Mouse (Mus musculus): ENCODE results near the gene Swap70. TPM values are rescaled to one million over a fixed set of nuclear protein-coding genes. Genes with fewer than 3 reads are reported as not detected.

Gene Swap70
- polyA plus RNA-seq, 1 experiment from 2014 or later: 7.4 TPM

GRCm38 (mm10) chr7:110315352-110315751, 93.8 kb downstream of the Swap70 start:
- H3K4me3 ChIP-seq (ENCODE audit: low read depth, low read length): no peak overlapping the region
- no peaks in the 10 kb centered on the region for H3K4me1 ChIP-seq (ENCODE audit: control insufficient read depth, low read depth, low read length)
- no peak overlapping the region for H3K9ac ChIP-seq (ENCODE audit: low read depth, low read length)
- no peak overlapping the region for H3K4me2 ChIP-seq (ENCODE audit: low read depth, low read length)
- ATAC-seq (ENCODE audit: low read depth): no peak
- peaks cover 2% of the 10 kb centered on the region for H3K36me3 ChIP-seq (ENCODE audit: control insufficient read depth, insufficient read depth)
- no peaks in the 10 kb centered on the region for H3K27me3 ChIP-seq (ENCODE audit: control insufficient read depth, insufficient read depth, low read depth, low read length)
- H3K27ac ChIP-seq (ENCODE audit: low read length): no peak overlapping the region
- 63% methylated on average over 1 of the region's 1 CpGs for WGBS (ENCODE audit: insufficient replicate concordance)
- H3K9me3 ChIP-seq (replicated peaks; ENCODE audit: control insufficient read depth, low read length): no peaks in the 10 kb centered on the region

- Histone ChIP-seq H3K4me3 (ENCODE audit: low read depth, low read length) (no peak overlapping the region), H3K27me3 (ENCODE audit: control insufficient read depth, insufficient read depth, low read depth, low read length) (no peaks in the 10 kb centered on the region), H3K9ac (ENCODE audit: low read depth, low read length) (no peak overlapping the region), H3K27ac (ENCODE audit: low read length) (no peak overlapping the region), H3K4me1 (ENCODE audit: control insufficient read depth, low read depth, low read length) (no peaks in the 10 kb centered on the region), H3K4me2 (ENCODE audit: low read depth, low read length) (no peak overlapping the region), H3K9me3 (replicated peaks; ENCODE audit: control insufficient read depth, low read length) (no peaks in the 10 kb centered on the region), H3K36me3 (ENCODE audit: control insufficient read depth, insufficient read depth) (no peaks in the 10 kb centered on the region; the same call in 1 of the 2 replicates)
- no peak for ATAC-seq (ENCODE audit: low read depth)
- 68% methylated on average over 4 of the region's 4 CpGs for WGBS (ENCODE audit: insufficient replicate concordance)
These were observed 95.9 kb downstream of the Swap70 start for GRCm38 (mm10) chr7:110317412-110317811.

GRCm38 (mm10) chr7:110318971-110319519, 97.5 kb downstream of the Swap70 start:
- WGBS (ENCODE audit: insufficient replicate concordance): 43% methylated on average over 6 of the region's 6 CpGs
- H3K4me2 ChIP-seq (ENCODE audit: low read depth, low read length): no peak overlapping the region
- no peaks in the 10 kb centered on the region for H3K9me3 ChIP-seq (replicated peaks; ENCODE audit: control insufficient read depth, low read length)
- no peak overlapping the region for H3K27ac ChIP-seq (ENCODE audit: low read length)
- no peaks in the 10 kb centered on the region for H3K4me1 ChIP-seq (ENCODE audit: control insufficient read depth, low read depth, low read length)
- H3K9ac ChIP-seq (ENCODE audit: low read depth, low read length): no peak overlapping the region
- no peaks in the 10 kb centered on the region; the same call in 1 of the 2 replicates for H3K36me3 ChIP-seq (ENCODE audit: control insufficient read depth, insufficient read depth)
- ATAC-seq (ENCODE audit: low read depth): no peak
- no peaks in the 10 kb centered on the region for H3K27me3 ChIP-seq (ENCODE audit: control insufficient read depth, insufficient read depth, low read depth, low read length)
- H3K4me3 ChIP-seq (ENCODE audit: low read depth, low read length): no peak overlapping the region

GRCm38 (mm10) chr7:110321106-110321505, 99.6 kb downstream of the Swap70 start:
- no peak for ATAC-seq (ENCODE audit: low read depth)
- H3K27ac ChIP-seq (ENCODE audit: low read length): no peak overlapping the region
- no peak overlapping the region for H3K9ac ChIP-seq (ENCODE audit: low read depth, low read length)
- peaks cover 3% of the 10 kb centered on the region for H3K36me3 ChIP-seq (ENCODE audit: control insufficient read depth, insufficient read depth)
- 59% methylated on average over 5 of the region's 5 CpGs for WGBS (ENCODE audit: insufficient replicate concordance)
- H3K4me1 ChIP-seq (ENCODE audit: control insufficient read depth, low read depth, low read length): no peaks in the 10 kb centered on the region
- no peak overlapping the region for H3K4me3 ChIP-seq (ENCODE audit: low read depth, low read length)
- no peaks in the 10 kb centered on the region for H3K27me3 ChIP-seq (ENCODE audit: control insufficient read depth, insufficient read depth, low read depth, low read length)
- H3K9me3 ChIP-seq (replicated peaks; ENCODE audit: control insufficient read depth, low read length): no peaks in the 10 kb centered on the region
- H3K4me2 ChIP-seq (ENCODE audit: low read depth, low read length): no peak overlapping the region

- Histone ChIP-seq H3K4me2 (ENCODE audit: low read depth, low read length) (no peak overlapping the region), H3K27ac (ENCODE audit: low read length) (no peak overlapping the region), H3K4me3 (ENCODE audit: low read depth, low read length) (no peak overlapping the region), H3K36me3 (ENCODE audit: control insufficient read depth, insufficient read depth) (peaks cover 3% of the 10 kb centered on the region), H3K27me3 (ENCODE audit: control insufficient read depth, insufficient read depth, low read depth, low read length) (no peaks in the 10 kb centered on the region), H3K4me1 (ENCODE audit: control insufficient read depth, low read depth, low read length) (no peaks in the 10 kb centered on the region), H3K9ac (ENCODE audit: low read depth, low read length) (no peak overlapping the region), H3K9me3 (replicated peaks; ENCODE audit: control insufficient read depth, low read length) (no peaks in the 10 kb centered on the region)
- 71% methylated on average over 1 of the region's 1 CpGs for WGBS (ENCODE audit: insufficient replicate concordance)
- ATAC-seq (ENCODE audit: low read depth): no peak
These were observed 103.3 kb downstream of the Swap70 start for GRCm38 (mm10) chr7:110324852-110325251.

GRCm38 (mm10) chr7:110325381-110326110, 104.0 kb downstream of the Swap70 start:
- 73% methylated on average over 5 of the region's 5 CpGs for WGBS (ENCODE audit: insufficient replicate concordance)
- Histone ChIP-seq H3K4me2 (ENCODE audit: low read depth, low read length) (no peak overlapping the region), H3K27ac (ENCODE audit: low read length) (no peak overlapping the region), H3K9ac (ENCODE audit: low read depth, low read length) (no peak overlapping the region), H3K4me1 (ENCODE audit: control insufficient read depth, low read depth, low read length) (no peaks in the 10 kb centered on the region), H3K36me3 (ENCODE audit: control insufficient read depth, insufficient read depth) (peaks cover 3% of the 10 kb centered on the region), H3K27me3 (ENCODE audit: control insufficient read depth, insufficient read depth, low read depth, low read length) (no peaks in the 10 kb centered on the region), H3K4me3 (ENCODE audit: low read depth, low read length) (no peak overlapping the region), H3K9me3 (replicated peaks; ENCODE audit: control insufficient read depth, low read length) (no peaks in the 10 kb centered on the region)
- no peak for ATAC-seq (ENCODE audit: low read depth)

Other genes with a start within 250 kb of the Swap70 start
- gene Tmem41b, start 234.8 kb upstream of the Swap70 start, polyA plus RNA-seq (2015; fragmentation: Nextera tagmentation; extraction: Ambion mirVana): 25.0 and 26.4 TPM in 2 replicates
- gene Ipo7, start 203.4 kb upstream of the Swap70 start, polyA plus RNA-seq (2015; fragmentation: Nextera tagmentation; extraction: Ambion mirVana): 18.8 and 21.2 TPM in 2 replicates
- 9.4 and 10.3 TPM in 2 replicates for gene Zfp143, start 160.5 kb upstream of the Swap70 start, polyA plus RNA-seq (2015; fragmentation: Nextera tagmentation; extraction: Ambion mirVana)
- gene Wee1, start 99.7 kb upstream of the Swap70 start, polyA plus RNA-seq (2015; fragmentation: Nextera tagmentation; extraction: Ambion mirVana): 6.5 and 6.6 TPM in 2 replicates